Mouse (Mus musculus) kidney, adult 2 months (tissue): Measurements from ENCODE around the gene Zfp618.

ENCODE experiments used
- CTCF ChIP-seq: fragments of 200-500 bp; conservative IDR thresholded peaks from 2 replicates; pipeline ENCODE4 v1.5.1; 2011; ENCODE audit warnings: low read depth, mild to moderate bottlenecking, control low read depth, low read length, moderate library complexity, mixed read lengths; ENCODE audit not compliant: insufficient read depth, insufficient read length
- POLR2A ChIP-seq: fragments of 200-500 bp; IDR thresholded peaks from one replicate; pipeline ENCODE4 v1.6.1; 2011; ENCODE audit warnings: low read depth, low read length, control low read depth

DNA sequence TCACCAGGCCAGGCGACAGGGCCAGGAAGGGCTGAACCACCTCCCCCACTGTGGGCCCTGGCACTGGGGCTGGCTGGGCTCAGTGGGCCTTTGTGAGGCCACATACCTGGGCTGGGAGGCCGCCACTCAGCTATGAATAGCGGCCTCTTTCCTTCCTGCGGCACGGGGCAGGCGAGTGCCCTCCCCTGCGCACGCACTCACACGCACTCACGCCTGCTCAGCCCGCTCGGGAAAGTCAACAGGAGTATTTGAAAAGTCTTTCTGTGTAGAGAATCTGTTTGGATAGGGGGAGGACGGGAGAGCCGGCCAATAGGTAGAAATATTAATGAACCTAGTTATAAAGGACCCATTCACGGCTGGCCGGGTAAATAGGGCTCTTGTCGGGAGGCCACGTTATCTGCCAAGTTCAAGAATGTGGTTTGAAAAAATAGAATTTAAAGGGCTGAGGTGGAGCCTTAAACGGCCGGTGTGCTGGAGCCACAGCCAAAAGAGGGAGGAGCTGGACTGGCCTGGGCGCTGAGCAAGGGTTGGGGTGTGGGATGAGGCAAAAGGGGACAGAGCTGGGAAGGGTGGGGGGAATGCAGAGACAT lies 221.0 kb downstream of the Zfp618 start:
- TF ChIP-seq CTCF (no peak), POLR2A (no peak)
